Mouse (Mus musculus): ENCODE results near the gene Rasa3.

Rasa3 gene

DNA sequence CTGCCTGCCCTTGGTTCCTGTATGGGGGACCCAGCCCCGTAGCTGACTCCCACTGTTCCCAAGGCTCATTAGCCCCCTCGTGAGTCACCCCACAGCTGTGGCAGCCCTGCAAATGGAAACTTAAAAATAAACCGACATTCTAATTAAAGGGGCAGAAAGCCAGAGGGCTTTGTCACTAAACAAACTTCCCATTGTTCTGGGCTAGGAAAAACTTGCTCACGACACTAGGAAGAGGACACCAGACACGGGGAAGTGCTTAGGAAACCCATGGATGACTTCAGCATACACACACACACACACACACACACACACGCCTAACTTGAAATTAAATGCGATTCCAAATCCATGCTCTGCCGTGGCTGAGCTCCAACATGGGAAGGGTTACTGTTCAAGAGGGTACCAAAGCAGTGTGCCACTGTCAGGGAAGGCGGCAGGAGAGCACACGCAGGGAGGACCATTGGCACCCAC is 62.4 kb downstream of the Rasa3 start:
- peak in 1 of 2 experiments; percentile 18 for DNase-seq

DNA sequence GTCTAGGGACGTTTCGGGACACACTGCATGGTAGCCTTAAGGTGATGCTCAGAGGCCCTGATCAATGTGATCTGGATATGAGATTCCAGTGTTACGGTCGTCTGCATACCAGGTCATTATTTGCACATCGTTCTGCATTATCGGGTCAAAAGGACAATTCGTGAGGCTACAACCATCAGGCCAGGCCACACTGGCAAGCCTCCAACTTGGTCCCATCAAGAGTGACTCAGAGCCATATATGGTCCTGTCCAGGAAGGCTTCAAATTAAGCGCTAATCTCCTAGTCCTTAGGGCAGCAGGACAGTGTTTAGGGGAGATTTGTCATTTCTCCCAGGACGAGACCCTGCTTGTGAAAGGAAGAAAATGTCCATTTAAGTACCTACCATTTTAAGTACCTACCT is 63.3 kb downstream of the Rasa3 start:
- no peak for DNase-seq

DNA sequence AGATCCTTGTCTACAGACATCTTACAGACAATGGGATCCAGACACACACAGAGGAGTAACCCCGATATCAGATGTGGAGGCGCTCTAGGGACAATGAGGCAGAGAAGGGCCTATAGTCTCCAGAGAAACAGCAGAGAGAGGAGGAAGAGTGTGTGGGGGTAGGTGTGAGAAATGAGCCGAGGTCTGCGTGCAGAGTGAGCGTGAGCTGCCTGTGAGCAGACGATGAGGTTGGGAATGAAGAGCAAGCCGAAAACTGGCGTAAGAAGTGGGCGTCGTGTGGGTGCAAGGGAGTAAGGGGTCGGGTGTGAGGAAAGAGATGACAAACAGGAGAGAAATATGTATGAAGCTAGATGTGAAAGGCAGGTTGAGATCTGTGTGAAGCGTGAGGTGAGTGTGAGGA is 65.7 kb downstream of the Rasa3 start:
- DNase-seq, result no peak

DNA sequence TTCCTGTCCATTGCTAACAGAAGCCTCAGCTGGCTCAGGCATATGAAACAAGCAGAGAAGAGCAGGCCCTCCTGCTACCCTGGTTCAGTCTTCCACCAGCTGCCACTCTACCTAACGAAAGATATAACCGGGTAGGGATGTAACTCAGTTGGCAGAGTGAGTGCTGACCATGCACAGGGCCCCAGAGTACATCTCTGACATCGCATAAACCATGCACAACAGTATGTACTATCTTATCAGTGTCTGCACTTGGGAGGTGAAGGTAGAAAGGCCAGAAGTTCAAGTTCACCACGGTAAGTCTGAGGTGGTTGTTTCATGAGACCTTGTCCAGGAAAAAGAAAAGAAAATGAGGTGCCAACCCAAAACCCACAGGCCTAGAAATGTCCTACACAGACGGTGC is 67.4 kb downstream of the Rasa3 start:
- DNase-seq, result no peak

DNA sequence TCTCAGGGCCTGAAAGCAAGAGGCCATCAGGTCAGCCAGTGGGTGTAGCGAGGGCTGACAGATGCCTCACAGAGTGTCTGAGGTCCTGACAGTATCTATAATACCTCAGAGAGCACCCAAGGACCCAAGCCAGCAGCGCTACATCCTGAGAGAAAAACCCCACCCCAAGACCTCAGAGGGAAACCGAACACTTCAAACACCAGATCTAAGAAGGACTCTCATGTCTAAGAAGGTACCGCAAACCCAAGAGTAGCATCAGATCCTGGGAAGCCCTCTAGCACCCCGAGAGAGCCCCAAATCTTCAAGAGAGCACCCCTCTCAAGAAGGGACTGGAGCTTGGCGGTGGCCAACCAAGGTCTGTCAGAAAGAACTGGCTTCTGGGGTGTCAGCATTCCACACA is 68.5 kb downstream of the Rasa3 start:
- DNase-seq, result no peak

DNA sequence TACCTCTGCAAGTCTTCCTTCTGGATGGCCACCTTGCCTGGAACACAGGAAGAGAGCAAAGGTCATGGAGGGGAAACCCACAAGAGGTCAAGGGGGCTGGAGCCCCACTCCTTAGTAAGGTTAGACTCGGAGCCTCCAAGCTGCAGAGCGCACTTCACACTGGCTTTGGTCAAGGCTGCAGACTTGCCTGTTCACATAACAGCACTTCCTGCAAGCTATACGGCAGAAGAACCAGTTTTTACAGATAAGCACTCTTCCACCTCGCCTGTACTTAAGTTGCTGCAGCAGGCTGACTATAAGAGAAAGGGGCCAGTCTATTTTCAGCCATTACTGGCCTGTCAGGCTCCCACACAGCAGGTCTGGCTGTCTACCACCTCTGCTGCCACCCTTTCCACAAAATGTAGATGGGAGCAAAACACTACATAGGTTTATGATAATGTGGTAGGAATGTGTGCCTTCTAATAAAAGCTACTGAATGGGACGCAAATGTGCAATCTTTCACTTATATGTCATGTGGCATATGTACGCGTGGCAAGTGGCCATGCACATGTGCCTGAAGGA is 71.4 kb downstream of the Rasa3 start:
- DNase-seq, result no peak

DNA sequence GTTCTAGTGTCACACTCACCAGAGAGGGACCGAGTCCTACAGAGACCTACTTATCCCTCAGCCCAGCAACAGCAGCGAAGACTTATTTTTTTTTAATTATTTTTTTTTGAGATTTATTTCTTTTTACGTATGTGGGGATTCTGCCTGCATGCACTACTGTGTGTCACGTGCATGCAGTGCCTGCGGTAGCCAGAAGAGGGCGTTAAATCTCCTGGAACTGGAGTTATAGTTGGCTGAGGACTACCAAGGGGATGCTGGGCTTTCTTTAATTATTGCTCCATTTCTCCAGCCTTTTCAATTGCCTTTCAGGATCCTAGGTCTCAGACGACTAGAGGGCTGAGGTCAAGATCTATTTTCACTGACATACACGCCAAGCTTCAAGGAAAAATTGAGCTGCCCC is 74.8 kb downstream of the Rasa3 start:
- peak in 1 of 2 experiments; percentile 42 for DNase-seq

DNA sequence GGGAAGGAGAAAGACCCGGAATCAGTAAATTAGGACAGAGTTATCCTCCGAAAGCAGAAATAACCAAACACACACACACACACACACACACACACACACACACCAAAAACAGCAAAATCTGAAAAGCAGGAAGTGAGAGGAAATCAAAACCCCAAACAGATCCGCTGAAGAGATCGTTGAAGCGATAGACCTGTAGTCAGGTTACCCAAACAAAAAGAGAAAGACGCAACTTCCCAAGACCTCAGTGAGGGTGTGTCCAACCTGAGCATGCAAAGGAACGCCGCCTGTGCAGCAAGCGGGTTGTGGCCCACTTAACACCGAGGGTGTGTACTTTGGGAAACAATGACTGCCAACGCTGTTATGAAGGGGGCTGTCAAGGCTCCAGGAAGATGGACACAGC is 76.2 kb downstream of the Rasa3 start:
- DNase-seq, result peak in 1 of 2 experiments; percentile 8

DNA sequence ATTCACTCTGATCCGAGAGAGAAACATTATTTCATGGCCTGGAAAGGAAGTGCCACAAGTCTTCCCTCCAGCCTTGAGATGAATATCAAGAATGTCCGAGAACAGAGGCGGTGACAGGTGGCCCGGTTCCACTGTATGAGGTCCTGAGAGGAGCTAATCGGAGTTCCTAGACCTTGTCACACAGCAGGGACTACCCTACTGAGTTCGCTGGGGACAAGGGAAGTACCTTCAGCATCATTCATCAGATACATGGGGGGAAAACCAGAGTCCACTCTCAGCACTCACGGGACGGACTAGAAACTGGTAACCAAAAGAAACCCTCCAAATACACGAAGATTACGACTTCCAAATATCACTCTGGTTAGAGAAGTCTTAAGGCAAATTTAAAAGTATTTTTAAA is 76.7 kb downstream of the Rasa3 start:
- no peak for DNase-seq

DNA sequence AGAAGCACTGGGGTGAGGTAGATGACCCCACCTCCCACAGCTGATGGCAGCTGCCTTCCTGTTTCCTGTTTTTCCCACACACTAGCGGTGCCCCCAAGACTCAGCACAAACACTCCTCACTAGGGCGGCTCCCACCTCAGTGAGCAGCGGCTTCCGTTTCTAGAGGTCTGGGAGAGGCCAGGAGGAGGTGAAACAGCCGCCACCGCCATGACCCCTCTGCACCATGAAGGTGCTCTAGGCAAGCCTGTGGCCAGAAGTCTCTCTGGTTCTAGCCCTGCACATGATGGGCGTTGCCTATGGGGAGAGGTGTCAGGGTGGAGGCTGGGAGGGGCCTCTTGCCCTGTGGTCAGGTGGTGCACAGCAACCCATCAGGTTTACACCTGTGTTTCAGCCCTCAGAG is 77.2 kb downstream of the Rasa3 start:
- DNase-seq, result peak; percentile 38 to 74

DNA sequence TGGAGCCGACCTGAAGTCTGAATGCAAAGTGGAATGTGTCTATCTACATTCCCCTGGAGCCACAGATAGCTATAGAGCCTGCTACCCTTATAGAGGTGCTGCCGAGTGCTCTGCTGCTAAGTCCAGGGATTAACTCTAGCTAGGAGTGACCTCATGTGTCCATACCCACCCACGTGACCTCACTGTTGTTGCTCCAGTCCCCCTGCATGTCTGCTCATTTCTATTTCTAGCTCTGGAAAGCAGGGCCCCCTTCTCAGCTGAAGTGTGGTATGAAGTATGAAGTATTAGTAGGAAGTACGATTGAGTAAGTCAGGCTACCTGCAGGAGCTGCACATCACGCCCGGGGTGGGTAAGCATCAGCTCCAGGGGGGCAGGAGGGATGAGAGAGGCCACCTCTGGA is 79.6 kb downstream of the Rasa3 start:
- no peak for DNase-seq

DNA sequence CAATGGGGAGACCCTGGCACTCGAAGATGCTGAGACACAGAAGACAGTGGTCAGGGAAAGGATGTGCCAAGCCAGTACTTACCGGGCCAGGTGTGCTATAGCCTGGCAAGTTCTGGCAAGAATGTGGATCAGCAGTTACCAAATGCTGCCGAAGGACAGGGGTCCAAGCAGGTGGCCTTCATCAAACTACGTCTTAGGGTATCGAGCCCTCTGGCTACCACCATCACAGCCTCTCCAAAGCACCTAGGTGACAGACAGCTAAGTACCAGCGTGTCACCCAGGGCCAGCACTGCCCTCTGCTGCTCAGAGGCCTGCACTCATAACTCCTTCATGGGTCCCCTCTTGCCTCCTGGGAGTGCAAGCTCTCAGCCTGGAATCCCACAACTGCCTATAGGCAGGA is 81.5 kb downstream of the Rasa3 start:
- DNase-seq, result no peak

DNA sequence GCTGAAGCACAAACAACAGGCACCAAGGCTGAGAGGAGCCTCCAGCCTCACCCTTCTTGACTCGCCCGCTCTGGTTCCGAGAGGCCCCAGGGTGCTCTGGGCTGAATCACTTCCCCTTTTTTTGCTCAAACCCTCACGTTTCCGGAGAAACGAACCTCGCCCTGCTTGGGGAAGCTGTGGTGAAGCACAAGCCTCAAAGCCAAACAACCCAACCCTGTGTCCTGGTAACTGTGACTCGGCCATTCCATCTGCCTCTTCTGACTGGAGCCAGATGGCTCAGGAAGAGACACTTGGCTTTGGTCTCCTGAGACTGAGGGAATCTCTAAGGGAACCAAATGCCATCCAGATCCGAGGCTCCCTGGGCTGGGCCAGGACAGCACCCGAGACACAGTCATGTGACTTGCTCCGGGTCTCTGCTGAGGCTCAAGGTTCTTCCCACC is 82.5 kb downstream of the Rasa3 start:
- DNase-seq, result no peak

DNA sequence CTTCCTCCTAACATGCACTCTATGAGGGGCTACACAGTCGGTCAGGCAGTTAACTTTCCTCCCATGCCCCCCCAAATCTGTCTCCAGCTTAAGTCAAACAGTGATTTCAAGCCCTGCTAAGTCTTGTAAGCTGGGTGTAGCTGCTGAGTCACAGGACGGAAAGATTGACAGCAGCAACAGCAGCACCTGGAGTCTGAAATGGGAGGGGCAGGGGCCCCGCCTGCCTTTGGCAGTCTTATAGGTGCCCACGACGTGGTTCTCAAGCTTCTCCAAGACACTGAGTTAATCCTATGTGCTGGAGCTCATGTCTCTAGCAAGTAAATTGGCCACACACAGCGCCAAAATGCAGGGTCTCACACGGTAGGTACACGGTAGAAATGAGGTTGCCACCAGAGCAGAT is 84.1 kb downstream of the Rasa3 start:
- no peak for DNase-seq

DNA sequence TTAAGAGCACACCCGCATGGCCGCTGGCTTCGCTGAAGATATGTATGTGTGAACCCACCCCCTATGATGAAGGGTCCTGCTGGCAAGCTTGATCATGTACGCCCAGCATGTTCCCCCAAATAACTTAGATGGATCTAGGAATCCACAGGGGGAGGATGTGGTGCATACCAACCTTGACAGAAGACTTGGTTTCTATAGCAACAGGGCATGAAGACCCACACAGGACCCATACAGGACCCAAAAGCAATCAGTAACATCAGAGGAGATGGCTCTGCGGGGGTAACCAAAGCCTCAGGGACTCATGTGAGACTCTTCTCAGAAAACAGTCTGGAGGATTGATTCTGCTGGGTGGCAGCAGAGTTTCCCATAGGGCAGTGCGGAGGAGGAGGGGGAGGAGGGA is 86.2 kb downstream of the Rasa3 start:
- no peak for DNase-seq

DNA sequence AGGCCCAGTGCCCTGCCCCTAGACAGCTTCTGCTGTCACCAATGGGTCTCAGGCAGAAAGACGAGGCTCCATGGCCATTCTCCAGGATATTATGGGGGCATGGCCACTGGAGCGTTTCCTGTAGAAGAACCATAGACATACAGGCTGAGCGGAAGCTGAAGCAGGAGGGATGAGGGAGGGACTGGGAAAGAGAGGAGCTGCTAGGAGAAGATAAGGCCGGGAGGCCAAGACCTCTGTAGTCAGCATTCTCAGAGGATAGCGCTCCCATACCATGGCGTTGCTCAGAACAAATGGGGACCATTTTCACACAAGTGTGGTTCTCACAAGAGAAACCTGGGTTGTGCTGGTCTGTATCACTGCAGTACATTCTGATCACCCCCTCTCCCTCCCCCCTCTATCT is 88.3 kb downstream of the Rasa3 start:
- DNase-seq, result no peak

DNA sequence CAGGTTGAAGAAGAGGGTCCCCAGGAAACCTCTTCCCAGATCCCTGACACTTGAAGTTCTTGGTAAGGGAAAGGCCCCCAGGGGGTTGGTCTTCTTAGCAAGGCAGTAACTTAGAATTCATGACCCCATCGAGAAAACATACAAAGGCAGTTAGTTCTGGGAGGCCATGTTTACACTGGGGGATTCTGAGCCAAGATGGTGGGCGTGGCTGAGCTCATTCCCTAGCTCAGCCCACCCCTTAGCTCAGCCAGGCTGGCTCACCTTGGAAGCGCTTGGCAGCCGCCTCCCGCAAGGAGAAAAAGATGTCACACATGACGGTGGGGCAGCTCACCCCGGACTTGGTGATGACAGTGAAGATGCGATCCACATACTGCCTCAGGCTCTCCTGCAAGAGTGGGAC is 92.8 kb downstream of the Rasa3 start:
- DNase-seq, result no peak

DNA sequence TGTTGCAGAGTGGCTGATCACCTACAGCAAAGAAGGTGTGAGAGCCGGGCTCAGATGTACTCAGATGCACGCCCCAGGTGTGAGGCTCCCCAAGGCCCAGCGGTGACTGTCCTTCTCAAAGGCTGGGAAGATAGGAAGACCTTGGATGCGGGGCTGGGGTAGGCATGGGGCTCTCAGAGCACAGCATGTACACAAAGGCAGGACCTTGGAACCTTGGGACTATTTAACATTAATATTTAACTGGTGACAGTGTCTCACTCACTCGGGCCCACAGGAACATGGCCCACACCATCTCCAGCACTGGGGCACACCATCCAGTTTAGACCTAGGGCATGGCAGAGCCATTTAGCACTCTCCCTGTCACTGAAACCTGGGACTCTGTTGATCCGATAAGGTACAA is 99.5 kb downstream of the Rasa3 start:
- DNase-seq, result peak; percentile 11 to 61

DNA sequence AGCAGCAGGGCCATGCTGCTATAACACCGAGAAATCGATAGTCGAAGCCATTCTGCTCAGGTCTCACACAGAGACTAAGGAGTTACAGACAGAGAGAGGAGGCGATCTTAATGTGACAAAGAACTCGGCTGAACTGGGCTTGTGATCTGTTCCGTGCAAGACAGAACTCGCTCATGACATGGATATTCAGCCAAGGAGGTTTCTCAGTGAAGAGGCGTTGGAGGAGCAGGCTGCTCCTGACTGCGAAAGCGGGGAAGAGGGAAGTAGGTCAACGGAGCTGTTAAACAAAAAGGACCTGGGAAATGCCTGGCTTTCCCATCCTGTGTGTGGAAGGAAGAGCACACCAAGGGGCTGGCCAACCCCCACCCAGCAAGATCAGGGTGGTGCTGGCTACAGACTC is 105.4 kb downstream of the Rasa3 start:
- DNase-seq, result no peak

DNA sequence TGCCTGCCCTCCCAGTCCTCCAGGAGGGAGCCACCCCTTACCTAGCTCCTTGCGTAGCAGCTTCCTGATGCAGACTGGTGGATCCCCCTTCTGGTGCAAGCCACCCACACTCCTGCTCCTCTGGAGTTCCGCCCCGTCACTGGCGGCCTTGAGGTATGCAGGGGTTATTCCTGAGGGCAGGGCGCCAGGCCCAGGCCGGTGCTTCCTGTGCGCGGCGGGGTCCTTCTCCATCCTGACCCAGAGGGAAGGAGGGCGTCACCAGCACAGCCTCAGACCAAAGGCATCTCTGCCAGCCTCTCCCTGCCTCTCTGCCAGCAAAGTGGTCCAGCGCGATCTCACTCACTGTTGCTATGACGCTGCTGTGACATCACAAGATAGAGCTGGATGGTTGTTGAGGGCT is 115.3 kb downstream of the Rasa3 start, which contains the start of gene 1700029H14Rik:
TSS of gene 1700029H14Rik (minus strand) at position 344 of the 400 bp plus-strand sequence.
- peak; percentile 57 to 73 for DNase-seq

DNA sequence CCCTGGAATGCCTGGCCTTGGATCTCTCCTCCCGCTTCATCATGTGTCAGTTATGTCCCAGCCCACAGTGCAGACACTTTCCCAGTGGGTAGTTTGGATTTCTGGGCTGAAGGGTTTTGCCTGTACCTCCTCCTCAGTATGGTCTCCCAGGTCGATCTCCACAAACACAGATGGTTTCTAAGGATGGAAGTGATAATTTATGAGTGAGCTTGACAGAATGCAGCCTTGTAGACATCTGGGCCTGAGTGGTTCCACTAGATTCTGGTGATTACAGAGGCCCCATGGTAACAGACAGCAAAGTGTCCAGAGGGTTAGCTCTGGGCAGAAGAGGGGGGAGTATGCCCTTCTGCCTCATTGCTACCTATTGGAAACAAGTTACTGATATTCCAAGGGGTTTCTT is 119.9 kb downstream of the Rasa3 start:
- no peak for DNase-seq

DNA sequence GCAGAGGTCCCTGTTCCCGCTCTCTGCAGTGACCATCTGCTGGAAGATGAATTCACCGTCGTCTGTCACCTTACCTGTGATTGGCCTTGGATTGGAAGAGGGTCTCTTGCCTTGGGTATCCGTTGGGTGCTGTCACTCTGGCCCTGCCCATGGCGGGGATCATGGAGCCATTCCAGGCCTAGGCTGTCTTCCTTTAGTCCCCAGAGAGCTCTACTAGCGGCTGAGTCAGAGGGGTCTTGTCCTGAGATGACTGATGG is 125.9 kb downstream of the Rasa3 start:
- no peak for DNase-seq

DNA sequence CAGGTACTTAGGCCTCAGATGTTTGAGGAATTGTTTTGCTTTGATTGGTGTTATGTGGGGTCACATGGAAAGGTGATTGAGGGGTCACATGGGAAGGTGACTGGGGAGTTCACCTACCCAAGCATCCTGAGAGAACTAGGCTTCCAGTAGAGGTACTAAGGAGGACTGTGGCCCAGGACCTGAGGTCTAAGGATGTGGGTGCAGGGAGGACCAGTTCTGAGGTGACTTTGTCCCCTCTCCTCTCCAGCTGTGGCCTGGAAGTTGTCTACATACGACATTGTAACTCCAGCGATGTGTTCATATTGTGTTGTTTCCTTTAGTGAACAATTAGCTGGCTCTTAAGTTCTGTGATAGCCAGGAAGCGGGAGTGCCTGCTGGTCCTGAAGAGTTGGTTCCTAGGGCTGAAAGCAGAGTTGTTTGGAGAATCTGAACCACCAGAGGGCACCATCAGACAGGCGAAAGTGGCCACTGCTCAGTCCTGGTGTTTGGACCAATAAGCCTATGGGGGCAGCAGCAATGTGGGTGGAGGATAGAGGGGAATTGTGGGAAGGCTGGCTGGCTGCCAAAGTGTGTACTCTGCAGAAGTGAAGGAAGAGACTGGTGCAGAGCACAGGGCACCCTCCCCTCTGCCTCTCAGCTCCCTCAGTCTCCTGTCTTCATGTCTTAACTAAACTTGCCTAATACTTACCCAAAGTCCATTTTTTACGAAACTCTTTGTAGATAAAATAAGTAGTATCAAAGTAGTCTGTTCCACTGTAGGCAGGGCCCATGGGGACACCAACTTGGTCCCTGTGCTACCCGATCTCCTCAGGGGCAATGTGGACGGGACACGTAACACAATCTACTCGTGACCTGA is 126.5 kb downstream of the Rasa3 start:
- peak; percentile 95 to 96 for DNase-seq

DNA sequence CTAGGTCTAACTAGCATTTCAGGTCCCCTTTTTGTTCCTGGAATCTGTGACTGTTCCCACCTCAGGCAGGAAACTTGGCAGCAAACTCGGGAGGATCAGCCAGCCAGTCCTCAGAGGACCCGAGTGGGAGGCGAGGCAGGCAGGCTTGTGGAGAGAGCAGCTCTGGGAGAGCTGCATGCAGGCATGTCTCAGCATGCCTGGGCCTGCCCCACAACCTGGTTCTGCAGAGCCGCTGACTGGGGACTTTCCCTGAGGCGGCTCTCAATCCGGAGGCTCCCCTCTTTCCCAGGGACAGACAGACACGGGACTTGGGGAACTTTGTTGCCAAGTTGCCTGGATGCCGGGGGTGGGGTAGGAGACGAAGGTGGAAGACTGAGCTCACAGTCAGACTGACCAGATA is 128.6 kb downstream of the Rasa3 start:
- DNase-seq, result peak; percentile 56 to 78

DNA sequence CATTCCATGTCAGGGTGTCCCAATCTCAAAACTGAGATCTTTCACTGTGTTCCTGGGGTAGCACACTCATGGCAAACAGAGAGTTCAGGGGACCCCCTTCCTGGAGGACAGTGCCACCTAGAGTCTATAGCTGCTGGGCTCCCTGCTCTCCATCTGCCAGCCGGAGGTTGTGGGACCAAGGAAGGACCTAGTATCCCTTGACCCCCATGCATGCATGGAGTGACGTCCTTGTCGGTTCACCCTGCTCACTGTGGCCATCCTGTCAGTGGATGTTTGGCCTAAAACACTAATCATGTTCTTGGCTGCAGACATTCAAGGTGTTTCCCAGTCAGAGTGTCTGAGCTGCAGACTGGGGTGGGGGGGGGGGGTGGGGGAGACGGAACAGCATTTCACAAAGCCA is 129.2 kb downstream of the Rasa3 start:
- peak; percentile 62 to 75 for DNase-seq
